Mouse (Mus musculus) forebrain, postnatal 0 days (tissue): ENCODE measurements around the gene Creld2. TPM values are rescaled to one million over a fixed set of nuclear protein-coding genes. Genes with fewer than 3 reads are reported as not detected.

Source experiments
- ATAC-seq: fragments of 200-750 bp; cut with Nextera tagmentation; 2 replicates; pipeline ENCODE4 v1.8.0; 2017; ENCODE audit warnings: mild to moderate bottlenecking, moderate library complexity
- DNase-seq: peaks from one replicate; pipeline ENCODE4 v3.0.0-alpha.2; 2015
- H3K27ac ChIP-seq: fragments of 300-500 bp; sonication (generic); 2 replicates; pipeline ENCODE4 v1.5.1; 2014; ENCODE audit warnings: low read depth, mild to moderate bottlenecking, antibody characterized with exemption, low read length, moderate library complexity, mixed read lengths
- H3K27me3 ChIP-seq: fragments of 300-500 bp; sonication (generic); 2 replicates; pipeline ENCODE4 v1.6.1; 2014; ENCODE audit warnings: mild to moderate bottlenecking, low read length, mixed read lengths; ENCODE audit not compliant: insufficient read depth
- H3K36me3 ChIP-seq: fragments of 300-500 bp; sonication (generic); 2 replicates; pipeline ENCODE4 v1.6.1; 2014; ENCODE audit warnings: mild to moderate bottlenecking, moderate library complexity; ENCODE audit not compliant: insufficient read depth
- H3K4me1 ChIP-seq: fragments of 300-500 bp; sonication (generic); 2 replicates; pipeline ENCODE4 v1.6.1; 2014; ENCODE audit warnings: antibody characterized with exemption; ENCODE audit not compliant: insufficient read depth
- H3K4me2 ChIP-seq: fragments of 300-500 bp; sonication (generic); 2 replicates; pipeline ENCODE4 v1.6.1; 2014; ENCODE audit warnings: low read depth, mild to moderate bottlenecking, moderate library complexity
- H3K4me3 ChIP-seq: fragments of 300-500 bp; sonication (generic); 2 replicates; pipeline ENCODE4 v1.5.1; 2014; ENCODE audit warnings: low read depth, low read length, mixed read lengths
- H3K9ac ChIP-seq: fragments of 300-500 bp; sonication (generic); 2 replicates; pipeline ENCODE4 v1.6.1; 2014; ENCODE audit warnings: mild to moderate bottlenecking
- H3K9me3 ChIP-seq: fragments of 300-500 bp; sonication (generic); 2 replicates; pipeline ENCODE4 v1.6.1; 2016; ENCODE audit warnings: low read length
- CTCF ChIP-seq: sonication (generic); IDR thresholded peaks from 2 replicates; pipeline ENCODE4 v1.5.1; 2016; ENCODE audit warnings: antibody characterized with exemption, control low read depth, low read depth
- WGBS: fragments of 180-500 bp; shearing (Covaris S2); extraction: QIAGEN DNeasy Blood & Tissue Kit; methylation state at CpG from one replicate; pipeline ENCODE4 v1.1.7; 2014; 5-methylcytosine and 5-hydroxymethylcytosine counted together
- polyA plus RNA-seq: library from polyadenylated mRNA; unstranded; fragments of >200 nt; fragmentation: Nextera tagmentation; extraction: Ambion mirVana; gene quantifications from 2 replicates; pipeline ENCODE4 v1.2.1, GENCODE M21; 2015
- total RNA-seq: library from RNA; depleted of rRNA; stranded (reverse); fragments of >200 nt; gene quantifications from 2 replicates; pipeline ENCODE4 v1.2.3, GENCODE M21; 2014

Gene Creld2
- total and polyA plus RNA-seq, 2 experiments from 2014 or later, result 31.6 to 40.2 TPM

DNA sequence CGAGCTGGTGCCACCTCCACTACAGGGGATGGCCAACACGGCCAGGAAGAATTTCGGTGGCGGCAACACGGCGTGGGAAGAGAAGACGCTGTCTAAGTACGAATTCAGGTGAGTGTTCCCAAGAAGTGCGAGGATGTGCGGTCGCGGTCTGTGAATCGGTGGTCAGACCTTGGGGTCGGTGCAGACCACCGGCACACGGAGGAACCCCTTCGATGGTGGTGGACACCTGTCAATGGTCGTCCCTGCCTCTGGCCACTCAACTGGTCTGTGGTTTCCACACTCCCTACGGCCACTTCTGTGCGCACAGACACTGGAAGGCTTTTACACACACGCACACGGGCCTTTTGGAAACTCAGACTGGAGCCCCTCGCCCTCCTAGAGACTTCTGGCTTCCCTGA lies 459 bp downstream of the Creld2 start:
- Histone ChIP-seq H3K9me3 (no peaks in the 10 kb centered on the region), H3K27ac (peak overlapping the region; percentile 35; the same call in 1 of the 2 replicates), H3K4me2 (peak overlapping the region; percentile 89), H3K4me1 (peaks cover 11% of the 10 kb centered on the region; the same call in 1 of the 2 replicates), H3K4me3 (peak overlapping the region; percentile 88), H3K27me3 (no peaks in the 10 kb centered on the region), H3K36me3 (peaks cover 40% of the 10 kb centered on the region), H3K9ac (peak overlapping the region; percentile 74)
- DNase-seq, result no peak
- under 1% methylated on average over 23 of the region's 23 CpGs for WGBS
- no peak for ATAC-seq
- TF ChIP-seq CTCF, result no peak

DNA sequence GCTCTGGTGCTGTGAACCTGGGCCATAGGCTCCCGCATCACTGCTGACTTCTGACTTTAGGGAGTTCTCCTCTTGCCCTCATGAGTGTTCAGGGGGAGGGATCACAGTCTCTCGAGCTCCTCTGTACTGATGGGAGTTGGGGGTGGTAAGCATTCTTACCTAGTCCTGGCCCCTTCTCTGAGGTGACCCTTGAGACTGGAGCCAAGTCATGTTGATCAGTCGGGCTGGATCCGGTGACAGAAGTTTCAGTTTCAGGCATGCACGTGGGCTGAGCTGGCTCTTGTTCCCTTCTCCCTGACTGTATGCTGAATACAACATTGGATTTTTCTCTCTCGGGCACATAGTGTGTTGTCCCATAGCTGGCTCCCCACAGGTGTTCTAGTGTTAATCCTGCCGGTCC lies 2.0 kb downstream of the Creld2 start:
- Histone ChIP-seq H3K9me3 (no peaks in the 10 kb centered on the region), H3K4me1 (peaks cover 11% of the 10 kb centered on the region; the same call in 1 of the 2 replicates), H3K27me3 (no peaks in the 10 kb centered on the region), H3K36me3 (peaks cover 42% of the 10 kb centered on the region), H3K9ac (no peak overlapping the region), H3K4me2 (no peak overlapping the region), H3K4me3 (no peak overlapping the region), H3K27ac (no peak overlapping the region)
- DNase-seq, result no peak
- no peak for TF ChIP-seq CTCF
- WGBS, result 84% methylated on average over 7 of the region's 7 CpGs
- ATAC-seq, result no peak

DNA sequence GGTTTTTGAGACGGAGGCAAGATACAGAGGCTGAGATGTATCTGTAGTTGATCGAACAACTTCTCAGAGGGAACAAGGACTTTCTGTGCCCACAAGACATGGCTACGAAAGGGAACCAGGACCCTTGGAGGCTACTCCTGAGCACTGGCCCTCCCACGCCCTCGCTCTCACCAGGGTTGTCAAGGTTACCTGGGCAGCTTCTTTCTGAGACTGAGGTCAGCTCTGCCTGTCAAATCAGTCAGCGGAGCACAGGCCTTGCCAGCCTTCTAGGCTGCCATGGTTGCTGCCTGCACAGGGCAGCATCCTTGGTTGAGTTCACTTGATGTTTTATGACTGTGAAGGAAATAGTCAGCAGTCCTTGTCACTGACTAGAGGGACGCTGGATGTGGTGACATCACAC lies 3.1 kb downstream of the Creld2 start:
- no peak overlapping the region for H3K9ac ChIP-seq
- H3K36me3 ChIP-seq, result peaks cover 45% of the 10 kb centered on the region
- ATAC-seq (no peak), DNase-seq (no peak)
- no peak overlapping the region for H3K4me3 ChIP-seq
- H3K27ac ChIP-seq, result no peak overlapping the region
- H3K4me2 ChIP-seq, result no peak overlapping the region
- H3K27me3 ChIP-seq, result no peaks in the 10 kb centered on the region
- TF ChIP-seq CTCF, result no peak
- H3K9me3 ChIP-seq, result no peaks in the 10 kb centered on the region
- 96% methylated on average over 7 of the region's 7 CpGs for WGBS
- peaks cover 11% of the 10 kb centered on the region; the same call in 1 of the 2 replicates for H3K4me1 ChIP-seq

DNA sequence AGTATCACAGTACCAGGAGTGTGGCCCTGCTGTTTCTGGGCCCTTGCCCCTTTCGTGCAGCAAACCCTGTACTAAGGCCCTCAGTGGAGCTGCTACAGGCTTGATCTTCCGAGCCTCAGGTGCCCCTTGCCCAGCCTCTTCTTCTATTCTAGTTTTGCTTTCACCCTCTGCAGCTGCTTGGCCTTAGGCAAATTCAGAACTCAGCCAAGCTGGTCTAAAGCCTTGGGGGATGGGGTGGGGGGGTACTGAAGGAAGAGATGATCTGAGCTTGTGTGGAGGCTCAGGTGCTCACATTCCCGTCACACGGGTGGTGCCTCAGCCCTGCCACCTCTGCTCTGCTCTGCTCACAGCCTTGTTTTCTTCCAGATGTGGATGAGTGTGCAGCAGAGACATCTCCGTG lies 3.9 kb downstream of the Creld2 start:
- Histone ChIP-seq H3K4me2 (no peak overlapping the region), H3K36me3 (peaks cover 45% of the 10 kb centered on the region), H3K4me1 (peaks cover 8% of the 10 kb centered on the region; the same call in 1 of the 2 replicates), H3K27ac (no peak overlapping the region), H3K4me3 (no peak overlapping the region), H3K27me3 (no peaks in the 10 kb centered on the region), H3K9ac (no peak overlapping the region), H3K9me3 (no peaks in the 10 kb centered on the region)
- WGBS, result 94% methylated on average over 5 of the region's 5 CpGs
- no peak for TF ChIP-seq CTCF
- no peak for ATAC-seq
- no peak for DNase-seq

DNA sequence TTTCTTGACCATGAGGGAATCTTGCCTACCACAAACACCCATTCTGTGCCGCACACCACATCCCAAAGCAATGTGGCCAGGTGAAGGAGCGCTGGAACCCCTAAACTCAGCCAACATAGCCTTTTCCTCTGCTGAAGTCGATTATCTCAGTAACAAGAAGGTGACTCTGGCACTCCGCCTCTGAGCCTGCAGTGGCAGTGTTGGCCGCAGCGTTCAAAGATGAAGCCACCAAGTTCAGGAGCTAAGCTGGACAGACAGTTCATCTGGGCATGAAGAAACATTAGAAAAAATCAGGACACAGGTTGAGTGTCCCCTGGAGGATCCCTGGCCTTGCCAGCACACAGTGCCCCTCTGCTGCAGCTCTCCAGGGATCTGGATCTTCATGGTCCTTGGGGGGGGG lies 8.0 kb downstream of the Creld2 start:
- Histone ChIP-seq H3K4me1 (no peaks in the 10 kb centered on the region), H3K36me3 (peaks cover 37% of the 10 kb centered on the region), H3K4me2 (no peak overlapping the region), H3K9ac (no peak overlapping the region), H3K27me3 (no peaks in the 10 kb centered on the region), H3K27ac (no peak overlapping the region), H3K4me3 (no peak overlapping the region), H3K9me3 (no peaks in the 10 kb centered on the region)
- WGBS, result 92% methylated on average over 6 of the region's 6 CpGs
- no peak for TF ChIP-seq CTCF
- no peak for ATAC-seq
- DNase-seq, result no peak

DNA sequence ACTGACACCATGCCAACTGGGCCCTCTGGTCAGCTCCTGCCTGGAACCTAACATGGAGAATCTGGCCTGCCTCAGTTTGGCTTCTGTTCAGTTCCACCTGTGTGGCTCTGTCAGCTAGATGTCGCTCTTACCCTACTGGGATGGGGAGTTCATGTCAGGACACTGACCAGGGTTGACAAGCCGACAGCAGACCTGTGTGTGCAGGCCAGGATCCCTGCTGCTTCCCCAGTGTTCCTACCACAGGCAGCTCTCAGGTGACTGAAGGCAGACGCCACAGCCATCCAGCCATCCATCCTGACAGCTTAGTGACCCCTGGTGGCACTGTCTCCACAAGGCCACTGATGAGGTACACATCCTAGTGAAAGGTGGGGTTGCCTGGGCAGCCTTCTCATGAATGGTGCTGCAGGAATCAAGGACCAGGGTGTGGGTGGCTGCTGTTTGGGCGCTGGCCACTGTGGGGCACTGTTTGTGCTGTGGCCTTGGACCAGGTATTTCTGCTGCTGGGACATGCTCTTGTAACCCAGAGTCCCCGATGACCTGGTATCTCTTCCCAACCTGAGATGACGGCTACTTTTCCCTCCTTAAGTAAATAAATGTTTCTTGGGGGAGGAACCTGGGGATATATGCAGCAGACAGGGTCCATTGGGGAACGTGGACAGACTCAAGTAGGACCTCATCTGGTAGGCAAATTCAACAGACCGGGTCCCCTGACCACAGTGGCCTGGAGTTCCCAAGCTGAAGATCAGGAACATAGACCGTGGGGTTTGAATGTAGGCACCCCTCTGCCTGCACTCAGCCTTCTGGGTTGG lies 8.7 kb downstream of the Creld2 start:
- ATAC-seq (peak; percentile 42; the same call in 1 of the 2 replicates), DNase-seq (peak; percentile 49)
- H3K36me3 ChIP-seq, result peaks cover 32% of the 10 kb centered on the region
- H3K4me1 ChIP-seq, result no peaks in the 10 kb centered on the region
- no peak overlapping the region for H3K4me2 ChIP-seq
- H3K9ac ChIP-seq, result no peak overlapping the region
- no peak overlapping the region for H3K27ac ChIP-seq
- WGBS, result 25% methylated on average over 9 of the region's 9 CpGs
- H3K9me3 ChIP-seq, result no peaks in the 10 kb centered on the region
- H3K27me3 ChIP-seq, result no peaks in the 10 kb centered on the region
- TF ChIP-seq CTCF, result peak; percentile 34
- no peak overlapping the region for H3K4me3 ChIP-seq

DNA sequence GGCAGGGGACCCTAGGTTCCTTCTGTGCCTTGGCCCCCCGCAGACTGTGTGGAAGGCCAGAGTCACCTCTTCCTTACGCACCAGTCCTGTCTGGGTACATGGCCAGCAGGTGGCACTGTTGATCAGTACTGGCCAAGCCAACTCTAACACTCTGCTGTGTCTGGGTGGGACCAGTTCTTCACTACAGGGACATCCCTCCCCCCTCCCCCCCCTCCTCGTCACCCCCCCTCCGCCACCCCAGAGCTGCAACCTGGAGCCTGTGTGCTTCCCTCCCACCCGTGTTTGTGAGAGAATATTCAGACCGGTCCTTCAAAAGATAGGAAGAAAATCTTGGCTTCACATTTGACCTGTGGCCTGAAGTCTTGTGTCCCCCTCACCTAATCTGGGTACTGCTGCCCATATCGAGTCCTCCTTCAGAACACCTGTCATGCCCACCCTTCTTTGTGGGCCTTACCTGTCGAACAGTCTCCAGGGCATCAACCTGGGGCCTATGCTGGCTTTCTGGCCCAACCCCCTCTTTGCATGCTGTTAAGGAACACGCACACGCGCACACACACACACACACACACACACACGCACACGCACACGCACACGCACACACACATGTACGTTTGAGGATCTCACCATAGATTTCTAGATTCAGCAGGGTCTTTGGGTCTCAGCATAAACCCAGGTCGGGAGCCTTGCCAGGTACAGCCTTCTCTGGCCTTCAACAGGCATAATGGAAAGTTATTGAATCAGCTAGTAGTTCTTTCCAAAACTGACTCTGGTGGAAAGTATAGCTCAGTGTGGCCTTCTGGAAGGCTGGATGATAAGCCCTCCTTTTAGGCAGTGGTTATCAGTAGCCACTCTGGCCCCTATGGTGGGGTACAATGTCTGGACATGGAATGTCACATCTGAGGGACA lies 9.6 kb downstream of the Creld2 start:
- WGBS, result 54% methylated on average over 17 of the region's 17 CpGs
- ATAC-seq (peak; percentile 94), DNase-seq (peak; percentile 88)
- H3K36me3 ChIP-seq, result peaks cover 24% of the 10 kb centered on the region
- no peak overlapping the region for H3K9ac ChIP-seq
- H3K4me3 ChIP-seq, result no peak overlapping the region
- H3K4me2 ChIP-seq, result no peak overlapping the region
- H3K27ac ChIP-seq, result no peak overlapping the region
- no peaks in the 10 kb centered on the region for H3K27me3 ChIP-seq
- H3K9me3 ChIP-seq, result no peaks in the 10 kb centered on the region
- no peaks in the 10 kb centered on the region for H3K4me1 ChIP-seq
- peak; percentile 91 for TF ChIP-seq CTCF
